Comparison of ENCODE assay signal across 8 mouse cellular contexts in genomic region chr15:101283183-101283910, GRCm38 (mm10). TPM values are rescaled to one million over a fixed set of nuclear protein-coding genes. Genes with fewer than 3 reads are reported as not detected.
DNase-seq lines count a peak whose midpoint lies in the region; ATAC-seq and TF ChIP-seq lines count a peak whose summit lies in the region.

No protein-coding gene starts in this region.

- DNase-seq in urinary bladder, postnatal 14 days (ENCODE audit: low spot score), result peak; percentile 67
- DNase-seq in urinary bladder, postnatal 10 days (ENCODE audit: low spot score), result no peak
- peak; percentile 90 for DNase-seq in cerebellum, adult 9-10 months
- peak; percentile 89 for DNase-seq in forebrain, postnatal 0 days
- no peak for DNase-seq in liver, embryonic 11.5 days (ENCODE audit: low spot score)
- DNase-seq in midbrain, postnatal 0 days (ENCODE audit: low spot score), result peak; percentile 87
- peak; percentile 67 for DNase-seq in thymus, postnatal 4 days

- peak; percentile 67; the same call in 1 of the 2 replicates for ATAC-seq in forebrain, postnatal 0 days
- no peak for ATAC-seq in intestine, postnatal 0 days
- no peak; the same call in 1 of the 2 replicates for ATAC-seq in liver, embryonic 11.5 days (replicated peaks; ENCODE audit: low FRiP score)
- ATAC-seq in midbrain, postnatal 0 days (ENCODE audit: low FRiP score), result peak; percentile 61; the same call in 1 of the 2 replicates

- peak; percentile 75 for TF ChIP-seq CTCF in forebrain, postnatal 0 days (IDR thresholded peaks at IDR 0.05; ENCODE audit: low read depth)
- TF ChIP-seq CTCF in intestine, postnatal 0 days (IDR thresholded peaks at IDR 0.05; ENCODE audit: low read depth), result peak; percentile 81
- TF ChIP-seq CTCF in midbrain, postnatal 0 days (IDR thresholded peaks at IDR 0.05), result peak; percentile 77

- no peaks in the 10 kb centered on the region for H3K4me1 ChIP-seq in forebrain, postnatal 0 days (ENCODE audit: insufficient read depth)
- H3K4me1 ChIP-seq in intestine, postnatal 0 days (replicated peaks; ENCODE audit: control insufficient read depth, insufficient read depth, low read length), result 0 out of 2 replicates have a peak, but pooled peaks cover 7% of the 10 kb centered on the region
- peaks cover 10% of the 10 kb centered on the region for H3K4me1 ChIP-seq in liver, embryonic 11.5 days (replicated peaks; ENCODE audit: control insufficient read depth, insufficient read depth, low read length)
- no peaks in the 10 kb centered on the region for H3K4me1 ChIP-seq in midbrain, postnatal 0 days (ENCODE audit: insufficient read depth, low read length)

- peak overlapping the region; percentile 96 for H3K4me2 ChIP-seq in forebrain, postnatal 0 days (ENCODE audit: low read depth)
- peak overlapping the region; percentile 85 for H3K4me2 ChIP-seq in intestine, postnatal 0 days (replicated peaks; ENCODE audit: low read depth)
- H3K4me2 ChIP-seq in liver, embryonic 11.5 days, result peak overlapping the region; percentile 98
- peak overlapping the region; percentile 86 for H3K4me2 ChIP-seq in midbrain, postnatal 0 days (ENCODE audit: low read depth, low read length, poor library complexity, severe bottlenecking)

- peak overlapping the region; percentile 79 for H3K9ac ChIP-seq in forebrain, postnatal 0 days
- peak overlapping the region; percentile 73 for H3K9ac ChIP-seq in intestine, postnatal 0 days (ENCODE audit: low read depth, low read length)
- peak overlapping the region; percentile 68 for H3K9ac ChIP-seq in liver, embryonic 11.5 days (ENCODE audit: low read depth, low read length)
- H3K9ac ChIP-seq in midbrain, postnatal 0 days (replicated peaks; ENCODE audit: low read length, poor library complexity, severe bottlenecking), result peak overlapping the region; percentile 74

- H3K9me3 ChIP-seq in forebrain, postnatal 0 days (ENCODE audit: low read length), result no peaks in the 10 kb centered on the region
- no peaks in the 10 kb centered on the region for H3K9me3 ChIP-seq in intestine, postnatal 0 days (ENCODE audit: control insufficient read depth)
- no peaks in the 10 kb centered on the region for H3K9me3 ChIP-seq in liver, embryonic 11.5 days (ENCODE audit: control insufficient read depth, low read length)
- H3K9me3 ChIP-seq in midbrain, postnatal 0 days (ENCODE audit: low read length), result no peaks in the 10 kb centered on the region

- peaks cover 23% of the 10 kb centered on the region for H3K36me3 ChIP-seq in forebrain, postnatal 0 days (ENCODE audit: insufficient read depth)
- H3K36me3 ChIP-seq in intestine, postnatal 0 days (ENCODE audit: control insufficient read depth, insufficient read depth), result peaks cover 20% of the 10 kb centered on the region
- peaks cover 5% of the 10 kb centered on the region; the same call in 1 of the 2 replicates for H3K36me3 ChIP-seq in liver, embryonic 11.5 days (ENCODE audit: control insufficient read depth, insufficient read depth, low read length)
- H3K36me3 ChIP-seq in midbrain, postnatal 0 days (ENCODE audit: insufficient read depth, low read length), result peaks cover 20% of the 10 kb centered on the region

- 0 out of 2 replicates have a peak overlapping the region, but pooled peaks have one; percentile 29 for H3K27ac ChIP-seq in forebrain, postnatal 0 days (ENCODE audit: low read depth, low read length)
- H3K27ac ChIP-seq in intestine, postnatal 0 days (ENCODE audit: low read depth, low read length), result 0 out of 2 replicates have a peak overlapping the region, but pooled peaks have one; percentile 47
- H3K27ac ChIP-seq in liver, embryonic 11.5 days (ENCODE audit: low read depth, low read length), result no peak overlapping the region; the same call in 1 of the 2 replicates
- peak overlapping the region; percentile 47; the same call in 1 of the 2 replicates for H3K27ac ChIP-seq in midbrain, postnatal 0 days (ENCODE audit: low read depth, low read length)

- WGBS in forebrain, postnatal 0 days, result 1% methylated on average over 26 of the region's 26 CpGs
- WGBS in intestine, postnatal 0 days, result under 1% methylated on average over 26 of the region's 26 CpGs
- 2% methylated on average over 26 of the region's 26 CpGs for WGBS in liver, embryonic 11.5 days
- WGBS in midbrain, postnatal 0 days, result 2% methylated on average over 26 of the region's 26 CpGs

- no peaks in the 10 kb centered on the region for H3K27me3 ChIP-seq in forebrain, postnatal 0 days (ENCODE audit: insufficient read depth, low read length)
- no peaks in the 10 kb centered on the region for H3K27me3 ChIP-seq in intestine, postnatal 0 days (replicated peaks; ENCODE audit: control insufficient read depth, insufficient read depth, low read length)
- H3K27me3 ChIP-seq in liver, embryonic 11.5 days (replicated peaks; ENCODE audit: control insufficient read depth, insufficient read depth, low read length), result no peaks in the 10 kb centered on the region
- H3K27me3 ChIP-seq in midbrain, postnatal 0 days (ENCODE audit: insufficient read depth, low read length), result no peaks in the 10 kb centered on the region

- peak overlapping the region; percentile 75 for H3K4me3 ChIP-seq in forebrain, postnatal 0 days (ENCODE audit: low read depth, low read length)
- H3K4me3 ChIP-seq in intestine, postnatal 0 days (ENCODE audit: low read depth, low read length), result peak overlapping the region; percentile 72
- H3K4me3 ChIP-seq in liver, embryonic 11.5 days (ENCODE audit: low read depth, low read length), result peak overlapping the region; percentile 70
- H3K4me3 ChIP-seq in midbrain, postnatal 0 days (ENCODE audit: low read depth, low read length), result peak overlapping the region; percentile 75

RNA-seq across cellular contexts. Expression of gene Atg101, which starts 0.7 kb away (rescaled TPM):
- 56.3 and 60.0 TPM in 2 replicates for total RNA-seq in forebrain, postnatal 0 days (2014; rRNA removed)
- polyA plus RNA-seq in forebrain, postnatal 0 days (2015; fragmentation: Nextera tagmentation; extraction: Ambion mirVana), result 81.3 and 94.4 TPM in 2 replicates
- 46.5 and 50.9 TPM in 2 replicates for polyA plus RNA-seq in intestine, postnatal 0 days (2015; fragmentation: Nextera tagmentation; extraction: Ambion mirVana)
- 52.6 and 54.9 TPM in 2 replicates for polyA plus RNA-seq in liver, embryonic 11.5 days (2014; fragmentation: Nextera tagmentation; extraction: Ambion mirVana)
- total RNA-seq in midbrain, postnatal 0 days (2014; rRNA removed), result 33.5 and 61.1 TPM in 2 replicates
- 74.2 and 75.6 TPM in 2 replicates for polyA plus RNA-seq in midbrain, postnatal 0 days (2015; fragmentation: Nextera tagmentation; extraction: Ambion mirVana)

RNA-seq across cellular contexts. Expression of gene 6030408B16Rik, which starts 9.7 kb away (rescaled TPM):
- total RNA-seq in forebrain, postnatal 0 days (2014; rRNA removed), result 0.54 and 1.00 TPM in 2 replicates
- 0.30 and 0.77 TPM in 2 replicates for polyA plus RNA-seq in forebrain, postnatal 0 days (2015; fragmentation: Nextera tagmentation; extraction: Ambion mirVana)
- polyA plus RNA-seq in intestine, postnatal 0 days (2015; fragmentation: Nextera tagmentation; extraction: Ambion mirVana), result 0.48 and 0.77 TPM in 2 replicates
- polyA plus RNA-seq in liver, embryonic 11.5 days (2014; fragmentation: Nextera tagmentation; extraction: Ambion mirVana), result 0.58 and 0.94 TPM in 2 replicates
- not detected in 2 replicates for total RNA-seq in midbrain, postnatal 0 days (2014; rRNA removed)
- polyA plus RNA-seq in midbrain, postnatal 0 days (2015; fragmentation: Nextera tagmentation; extraction: Ambion mirVana), result 0.22 and 0.33 TPM in 2 replicates

RNA-seq across cellular contexts. Expression of gene Nr4a1, which starts 29.3 kb away (rescaled TPM):
- total RNA-seq in forebrain, postnatal 0 days (2014; rRNA removed), result 8.9 and 9.6 TPM in 2 replicates
- polyA plus RNA-seq in forebrain, postnatal 0 days (2015; fragmentation: Nextera tagmentation; extraction: Ambion mirVana), result 8.5 and 9.0 TPM in 2 replicates
- polyA plus RNA-seq in intestine, postnatal 0 days (2015; fragmentation: Nextera tagmentation; extraction: Ambion mirVana), result 5.9 and 10.0 TPM in 2 replicates
- 1.8 and 2.4 TPM in 2 replicates for polyA plus RNA-seq in liver, embryonic 11.5 days (2014; fragmentation: Nextera tagmentation; extraction: Ambion mirVana)
- 6.9 and 7.7 TPM in 2 replicates for total RNA-seq in midbrain, postnatal 0 days (2014; rRNA removed)
- 6.9 and 7.0 TPM in 2 replicates for polyA plus RNA-seq in midbrain, postnatal 0 days (2015; fragmentation: Nextera tagmentation; extraction: Ambion mirVana)

RNA-seq across cellular contexts. Expression of gene Grasp, which starts 59.4 kb away (rescaled TPM):
- total RNA-seq in forebrain, postnatal 0 days (2014; rRNA removed), result 8.8 and 11.1 TPM in 2 replicates
- polyA plus RNA-seq in forebrain, postnatal 0 days (2015; fragmentation: Nextera tagmentation; extraction: Ambion mirVana), result 3.3 and 3.4 TPM in 2 replicates
- polyA plus RNA-seq in intestine, postnatal 0 days (2015; fragmentation: Nextera tagmentation; extraction: Ambion mirVana), result 1.7 and 2.0 TPM in 2 replicates
- 1.5 and 1.7 TPM in 2 replicates for polyA plus RNA-seq in liver, embryonic 11.5 days (2014; fragmentation: Nextera tagmentation; extraction: Ambion mirVana)
- total RNA-seq in midbrain, postnatal 0 days (2014; rRNA removed), result 6.3 and 7.7 TPM in 2 replicates
- polyA plus RNA-seq in midbrain, postnatal 0 days (2015; fragmentation: Nextera tagmentation; extraction: Ambion mirVana), result 1.8 and 1.9 TPM in 2 replicates

Comparison
In these comparisons a context has a peak if more than half of its experiments do, and no peak if none do; other contexts are left out.
1. DNase-seq: peak in urinary bladder, postnatal 14 days (single experiment), cerebellum, adult 9-10 months (single experiment), forebrain, postnatal 0 days (single experiment), midbrain, postnatal 0 days (single experiment) and thymus, postnatal 4 days (single experiment); none in urinary bladder, postnatal 10 days (single experiment) and liver, embryonic 11.5 days (single experiment).
2. ATAC-seq: peak in forebrain, postnatal 0 days (single experiment) and midbrain, postnatal 0 days (single experiment); none in intestine, postnatal 0 days (single experiment) and liver, embryonic 11.5 days (single experiment).
3. Peak in every context shown above with its lines, with median percentiles within 50 percentile points of each other: H3K4me2 ChIP-seq, H3K4me3 ChIP-seq, H3K9ac ChIP-seq and CTCF ChIP-seq.